Mouse (Mus musculus): ENCODE measurements around the gene Tubb4a. TPM values are rescaled to one million over a fixed set of nuclear protein-coding genes. Genes with fewer than 3 reads are reported as not detected.

Gene Tubb4a
- 8.0 and 8.8 TPM in 2 replicates for polyA plus RNA-seq (2012; rRNA removed)

GRCm38 (mm10) chr17:57087049-57087832 lies at the start of gene Tubb4a:
TSS of gene Tubb4a (minus strand) at chr17:57087782.

DNA sequence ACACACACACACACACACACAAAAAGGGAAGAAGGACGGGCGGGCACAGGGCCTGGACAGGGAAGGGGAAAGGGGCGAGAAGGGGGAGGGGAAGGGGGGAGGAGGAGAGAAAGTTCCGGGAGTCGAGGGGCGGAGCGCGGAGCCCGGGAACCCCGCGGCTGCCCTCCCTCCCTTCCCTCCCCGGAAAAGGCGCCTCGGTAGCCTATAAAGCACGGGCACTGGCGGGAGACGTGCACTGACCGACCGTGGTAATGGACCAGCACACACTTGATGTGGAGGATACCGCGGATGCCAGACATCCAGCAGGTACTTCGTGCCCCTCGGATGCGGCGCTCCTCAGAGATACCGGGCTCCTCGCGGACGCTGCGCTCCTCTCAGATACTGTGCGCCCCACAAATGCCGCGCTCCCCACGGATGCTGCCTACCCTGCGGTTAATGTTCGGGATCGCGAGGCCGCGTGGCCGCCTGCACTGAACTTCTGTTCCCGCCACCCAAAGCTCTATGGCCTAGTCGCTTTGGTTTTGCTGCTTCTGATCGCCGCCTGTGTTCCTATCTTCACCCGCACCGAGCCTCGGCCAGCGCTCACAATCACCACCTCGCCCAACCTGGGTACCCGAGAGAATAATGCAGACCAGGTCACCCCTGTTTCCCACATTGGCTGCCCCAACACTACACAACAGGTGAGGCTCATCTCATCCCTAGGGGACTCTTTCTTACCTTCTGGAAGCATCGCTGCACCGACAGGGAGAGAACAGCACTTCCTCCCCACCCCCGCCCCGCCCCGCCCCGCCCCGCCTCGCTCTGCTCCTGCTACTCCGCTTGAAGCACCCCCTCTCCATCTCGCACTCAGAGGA lies 17.8 kb upstream of the Tubb4a start, which contains the start of gene Tnfsf9:
Gene Tnfsf9 (plus strand): TSS at position 145 of the 854 bp plus-strand sequence.

DNA sequence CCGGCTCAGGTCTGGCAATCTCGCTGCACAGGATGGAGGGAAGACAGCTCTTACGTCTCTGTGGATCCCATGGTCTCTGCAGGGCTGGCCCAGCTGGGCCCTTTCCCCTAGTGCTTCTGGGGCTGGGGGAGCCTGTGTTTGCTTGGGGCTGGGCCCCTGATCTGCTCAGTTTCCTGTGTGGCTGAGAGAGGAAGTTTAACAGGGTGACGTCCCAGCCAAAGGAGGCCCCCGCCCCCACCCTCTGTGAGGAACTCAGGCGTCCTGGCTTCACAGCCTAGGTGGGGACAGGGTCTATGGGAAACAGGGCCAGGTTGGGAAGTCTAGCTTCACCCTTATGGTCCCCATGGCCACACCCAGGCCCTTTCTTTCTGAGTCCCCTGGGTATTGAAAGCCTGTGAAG lies 9.2 kb downstream of the Tubb4a start, which contains the start of gene Dennd1c:
Gene Dennd1c (minus strand): TSS at position 179 of the 400 bp plus-strand sequence.

DNA sequence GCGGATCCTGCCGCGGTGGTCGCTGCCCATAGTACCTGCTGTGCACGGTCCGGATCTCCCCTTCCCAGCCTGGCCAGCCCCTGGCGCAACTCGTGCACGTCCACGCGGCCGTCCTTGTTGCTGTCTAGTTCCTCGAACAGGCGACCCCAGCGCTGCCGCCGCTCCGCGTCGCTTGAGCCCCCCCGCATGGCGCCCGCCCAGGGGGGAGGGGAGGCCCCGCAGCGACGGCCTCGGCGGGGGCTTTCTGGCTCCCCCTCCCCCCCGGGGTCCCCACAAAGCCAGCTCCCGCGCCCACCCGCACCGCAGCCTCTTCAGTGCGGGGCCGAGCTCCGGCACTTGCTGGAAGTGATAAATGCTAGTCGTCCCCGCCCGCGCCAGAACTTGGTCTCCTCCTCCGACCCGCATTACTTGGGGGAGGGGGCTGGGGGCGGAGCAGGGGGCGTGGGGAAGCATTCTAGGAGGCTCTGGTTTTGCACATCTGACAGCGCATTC lies 28.1 kb downstream of the Tubb4a start, which contains the start of gene Slc25a23:
Gene Slc25a23 (minus strand): TSS at position 378 of the 492 bp plus-strand sequence.

DNA sequence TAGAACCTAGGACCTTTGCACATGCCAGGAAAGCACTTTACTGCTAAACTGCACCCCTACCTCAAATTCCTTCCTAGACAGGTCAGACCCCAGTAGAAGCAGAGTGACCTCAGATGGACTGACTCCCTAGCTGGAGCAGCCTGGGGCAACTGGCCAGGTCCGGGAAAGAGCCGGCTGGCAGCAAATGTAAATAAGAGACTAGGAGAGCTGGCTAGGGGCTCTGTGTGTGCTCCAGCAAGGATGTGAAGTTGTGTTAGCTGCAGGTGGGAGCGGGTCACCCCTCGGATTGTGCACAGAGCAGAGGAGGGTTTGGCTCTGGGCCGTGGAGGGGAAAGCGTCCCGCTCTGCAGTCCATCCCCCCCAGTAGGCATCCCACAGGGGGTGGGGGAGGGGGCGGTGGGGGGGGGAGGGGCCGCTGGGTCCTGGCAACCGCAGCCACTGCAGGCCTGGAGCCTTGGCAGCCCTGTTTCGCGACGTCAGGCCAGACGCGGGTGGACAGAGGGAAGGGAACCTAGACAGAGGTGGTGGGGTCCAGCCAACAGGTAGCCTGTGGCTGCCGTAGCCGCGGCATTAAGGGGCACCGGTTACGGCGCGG lies 28.6 kb downstream of the Tubb4a start, which contains the start of gene Crb3:
Gene Crb3 (plus strand): TSS at position 215 of the 595 bp plus-strand sequence.

DNA sequence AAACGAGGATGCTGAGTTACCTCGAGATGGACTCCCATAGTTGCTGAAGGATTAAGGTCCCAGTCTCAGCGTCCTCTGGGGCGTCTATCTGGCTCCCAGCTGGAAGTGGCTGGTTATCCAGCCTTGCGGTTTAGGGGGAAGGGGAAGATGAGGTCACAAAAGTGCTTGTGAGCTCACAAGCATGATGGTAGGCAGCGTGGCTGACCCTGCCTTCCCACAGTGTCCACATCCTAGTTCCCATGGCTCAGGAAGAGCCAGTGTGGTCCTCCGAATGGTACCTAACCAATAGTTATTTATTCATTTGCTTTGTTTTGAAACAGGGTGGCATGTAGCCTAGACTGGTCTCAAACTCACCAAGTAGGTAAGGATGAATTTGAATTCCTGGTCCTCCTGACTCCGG lies 46.0 kb downstream of the Tubb4a start, which contains the start of gene Slc25a41:
Gene Slc25a41 (minus strand): TSS at position 101 of the 400 bp plus-strand sequence.

GRCm38 (mm10) chr17:57030931-57031660 lies 56.5 kb downstream of the Tubb4a start, which contains the start of gene Khsrp:
TSS of gene Khsrp (minus strand) at chr17:57031522.

Other genes with a start within 250 kb of the Tubb4a start
- not detected in 2 replicates for gene Acsbg2, start 213.3 kb downstream of the Tubb4a start, polyA plus RNA-seq (2012; rRNA removed)
- gene 1700061G19Rik, start 212.3 kb downstream of the Tubb4a start, polyA plus RNA-seq (2012; rRNA removed) = 0.05 and 0.22 TPM in 2 replicates
- gene Mllt1, start 152.4 kb downstream of the Tubb4a start, polyA plus RNA-seq (2012; rRNA removed) = 59.6 and 65.3 TPM in 2 replicates
- 73.6 and 84.8 TPM in 2 replicates for gene Acer1, start 105.7 kb downstream of the Tubb4a start, polyA plus RNA-seq (2012; rRNA removed)
- 174 and 182 TPM in 2 replicates for gene Clpp, start 97.5 kb downstream of the Tubb4a start, polyA plus RNA-seq (2012; rRNA removed)
- gene Alkbh7, start 90.4 kb downstream of the Tubb4a start, polyA plus RNA-seq (2012; rRNA removed) = 70.7 and 72.3 TPM in 2 replicates
- gene Pspn, start 87.8 kb downstream of the Tubb4a start, polyA plus RNA-seq (2012; rRNA removed) = 0.57 TPM in 1 of 2 replicates, not detected in the other
- gene Gtf2f1, start 76.5 kb downstream of the Tubb4a start, polyA plus RNA-seq (2012; rRNA removed) = 31.0 and 35.2 TPM in 2 replicates
- gene Gm17949, start 76.3 kb downstream of the Tubb4a start, polyA plus RNA-seq (2012; rRNA removed) = 0.24 TPM in 1 of 2 replicates, not detected in the other
- 83.9 and 101 TPM in 2 replicates for gene Khsrp, start 56.3 kb downstream of the Tubb4a start, polyA plus RNA-seq (2012; rRNA removed)
- not detected in 2 replicates for gene Slc25a41, start 46.1 kb downstream of the Tubb4a start, polyA plus RNA-seq (2012; rRNA removed)
- 237 and 303 TPM in 2 replicates for gene Crb3, start 28.7 kb downstream of the Tubb4a start, polyA plus RNA-seq (2012; rRNA removed)
- gene Slc25a23, start 27.9 kb downstream of the Tubb4a start, polyA plus RNA-seq (2012; rRNA removed) = 33.4 and 39.0 TPM in 2 replicates
- gene Dennd1c, start 9.3 kb downstream of the Tubb4a start, polyA plus RNA-seq (2012; rRNA removed) = 3.9 and 4.8 TPM in 2 replicates
- 2.2 and 2.3 TPM in 2 replicates for gene Tnfsf9, start 17.5 kb upstream of the Tubb4a start, polyA plus RNA-seq (2012; rRNA removed)
- gene Cd70, start 62.0 kb upstream of the Tubb4a start, polyA plus RNA-seq (2012; rRNA removed) = not detected in 2 replicates
- 0.48 and 0.52 TPM in 2 replicates for gene Tnfsf14, start 106.4 kb upstream of the Tubb4a start, polyA plus RNA-seq (2012; rRNA removed)
- gene C3, start 140.4 kb upstream of the Tubb4a start, polyA plus RNA-seq (2012; rRNA removed) = 40.1 and 41.4 TPM in 2 replicates
- 108 and 126 TPM in 2 replicates for gene Gpr108, start 160.7 kb upstream of the Tubb4a start, polyA plus RNA-seq (2012; rRNA removed)
- gene Trip10, start 161.7 kb upstream of the Tubb4a start, polyA plus RNA-seq (2012; rRNA removed) = 46.6 and 47.7 TPM in 2 replicates
- 5.4 TPM in 2 replicates for gene Vav1, start 191.3 kb upstream of the Tubb4a start, polyA plus RNA-seq (2012; rRNA removed)